Comparison of ENCODE assay signal across 9 mouse cellular contexts in genomic region chr9:63968592-63968991, GRCm38 (mm10). TPM values are rescaled to one million over a fixed set of nuclear protein-coding genes. Genes with fewer than 3 reads are reported as not detected.
DNase-seq lines count a peak whose midpoint lies in the region; ATAC-seq lines count a peak whose summit lies in the region.
"Had no signal": no experiment of that assay in that cellular context is flagged by ENCODE, and none has a peak within 500 bp of the region (broad histone marks: within the 10 kb centered on the region; RNA-seq: fewer than 3 reads in every experiment).

No protein-coding gene starts in this region.

- no peaks in the 10 kb centered on the region for H3K27me3 ChIP-seq in embryonic facial prominence, embryonic 15.5 days
- no peaks in the 10 kb centered on the region for H3K27me3 ChIP-seq in heart, embryonic 10.5 days (ENCODE audit: insufficient read depth, poor library complexity, severe bottlenecking)
- H3K27me3 ChIP-seq in kidney, embryonic 15.5 days: no peaks in the 10 kb centered on the region
- no peaks in the 10 kb centered on the region for H3K27me3 ChIP-seq in stomach, embryonic 15.5 days (replicated peaks)

- WGBS in embryonic facial prominence, embryonic 15.5 days: 30% methylated on average over 9 of the region's 9 CpGs
- 36% methylated on average over 9 of the region's 9 CpGs for WGBS in heart, embryonic 10.5 days
- WGBS in kidney, embryonic 15.5 days: 46% methylated on average over 9 of the region's 9 CpGs
- WGBS in stomach, embryonic 15.5 days: 44% methylated on average over 9 of the region's 9 CpGs

- peak; percentile 82 for DNase-seq in 3134 (ENCODE audit: extremely low read depth, insufficient read length, low spot score)
- DNase-seq in adrenal gland, postnatal 10 days: peak; percentile 96
- DNase-seq in heart, embryonic 10.5 days (ENCODE audit: low spot score): no peak
- peak; percentile 93 to 96 for DNase-seq in lung, adult 18-20 months
- DNase-seq: liver, embryonic 13.5 days had no signal

- H3K36me3 ChIP-seq in embryonic facial prominence, embryonic 15.5 days: no peaks in the 10 kb centered on the region
- H3K36me3 ChIP-seq in heart, embryonic 10.5 days: peaks cover 41% of the 10 kb centered on the region
- H3K36me3 ChIP-seq in kidney, embryonic 15.5 days: peaks cover 10% of the 10 kb centered on the region
- H3K36me3 ChIP-seq in stomach, embryonic 15.5 days: no peaks in the 10 kb centered on the region
- H3K36me3 ChIP-seq: liver, embryonic 13.5 days had no signal

- peak overlapping the region; percentile 81 for H3K27ac ChIP-seq in embryonic facial prominence, embryonic 15.5 days (replicated peaks)
- H3K27ac ChIP-seq in heart, embryonic 10.5 days: peak overlapping the region; percentile 86
- H3K27ac ChIP-seq in kidney, embryonic 15.5 days: peak overlapping the region; percentile 86
- H3K27ac ChIP-seq in stomach, embryonic 15.5 days: peak overlapping the region; percentile 91
- H3K27ac ChIP-seq: liver, embryonic 13.5 days had no signal

- no peak overlapping the region for H3K9ac ChIP-seq in embryonic facial prominence, embryonic 15.5 days
- no peak overlapping the region for H3K9ac ChIP-seq in kidney, embryonic 15.5 days
- H3K9ac ChIP-seq in stomach, embryonic 15.5 days: no peak overlapping the region
- H3K9ac ChIP-seq: liver, embryonic 13.5 days had no signal

- peak; percentile 44 for ATAC-seq in embryonic facial prominence, embryonic 15.5 days (ENCODE audit: insufficient number of reproducible peaks, low FRiP score, low TSS enrichment, low read depth)
- ATAC-seq in kidney, embryonic 15.5 days (replicated peaks; ENCODE audit: low FRiP score): 0 out of 2 replicates have a peak, but pooled peaks have one; percentile 5
- peak; percentile 40; the same call in 1 of the 2 replicates for ATAC-seq in stomach, embryonic 15.5 days (ENCODE audit: insufficient read depth, low FRiP score, low read depth)
- no peak for ATAC-seq in inflammation-experienced regulatory T-cells, adult 6 months

- H3K9me3 ChIP-seq in embryonic facial prominence, embryonic 15.5 days (replicated peaks): no peaks in the 10 kb centered on the region
- H3K9me3 ChIP-seq in heart, embryonic 10.5 days: no peaks in the 10 kb centered on the region
- H3K9me3 ChIP-seq in kidney, embryonic 15.5 days (replicated peaks): no peaks in the 10 kb centered on the region
- no peaks in the 10 kb centered on the region for H3K9me3 ChIP-seq in stomach, embryonic 15.5 days
- H3K9me3 ChIP-seq: liver, embryonic 13.5 days had no signal

- 0 out of 2 replicates have a peak overlapping the region, but pooled peaks have one; percentile 3 for H3K4me2 ChIP-seq in embryonic facial prominence, embryonic 15.5 days (replicated peaks)
- H3K4me2 ChIP-seq in kidney, embryonic 15.5 days: no peak overlapping the region
- H3K4me2 ChIP-seq in stomach, embryonic 15.5 days: no peak overlapping the region; the same call in 1 of the 2 replicates
- H3K4me2 ChIP-seq: liver, embryonic 13.5 days had no signal

- peaks cover 94% of the 10 kb centered on the region for H3K4me1 ChIP-seq in embryonic facial prominence, embryonic 15.5 days
- peaks cover 95% of the 10 kb centered on the region for H3K4me1 ChIP-seq in heart, embryonic 10.5 days
- H3K4me1 ChIP-seq in kidney, embryonic 15.5 days: peaks cover 96% of the 10 kb centered on the region
- H3K4me1 ChIP-seq in stomach, embryonic 15.5 days: peaks cover 70% of the 10 kb centered on the region

- no peak overlapping the region for H3K4me3 ChIP-seq in embryonic facial prominence, embryonic 15.5 days (replicated peaks)
- peak overlapping the region; percentile 12 for H3K4me3 ChIP-seq in heart, embryonic 10.5 days
- H3K4me3 ChIP-seq in kidney, embryonic 15.5 days (replicated peaks): no peak overlapping the region
- H3K4me3 ChIP-seq in stomach, embryonic 15.5 days (replicated peaks): no peak overlapping the region
- H3K4me3 ChIP-seq: liver, embryonic 13.5 days had no signal

RNA-seq across cellular contexts. Expression of gene Smad6, which starts 53.3 kb away (rescaled TPM):
- 10 to 100 TPM; 15.0 to 16.9 TPM for total RNA-seq in adrenal gland, postnatal 10 days (2021)
- 12.8 and 15.5 TPM in 2 replicates for polyA plus RNA-seq in embryonic facial prominence, embryonic 15.5 days (2015; fragmentation: Nextera tagmentation; extraction: Ambion mirVana)
- polyA plus RNA-seq in heart, embryonic 10.5 days (2016; fragmentation: Nextera tagmentation; extraction: Ambion mirVana): 29.4 and 47.2 TPM in 2 replicates
- polyA plus RNA-seq in kidney, embryonic 15.5 days (2015; fragmentation: Nextera tagmentation; extraction: Ambion mirVana): 10.6 and 12.3 TPM in 2 replicates
- 10.0 and 10.8 TPM in 2 replicates for polyA plus RNA-seq in stomach, embryonic 15.5 days (2015; fragmentation: Nextera tagmentation; extraction: Ambion mirVana)
- not detected for polyA plus RNA-seq in inflammation-experienced regulatory T-cells, adult 6 months (2017; shearing (Covaris generic))

Comparison
In these comparisons a context has a peak if more than half of its experiments do, and no peak if none do; other contexts are left out.
1. RNA of gene Smad6, which starts 53.3 kb away (polyA plus RNA-seq): 29.4 to 47.2 TPM in heart, embryonic 10.5 days, 12.8 to 15.5 TPM in embryonic facial prominence, embryonic 15.5 days, 10.6 to 12.3 TPM in kidney, embryonic 15.5 days and 10.0 to 10.8 TPM in stomach, embryonic 15.5 days; not detected in inflammation-experienced regulatory T-cells, adult 6 months; every median in the first group is over 10 times any median in the second.
2. Peak in every context shown above with its lines, with median percentiles within 50 percentile points of each other: H3K27ac ChIP-seq.